Mouse (Mus musculus): ENCODE results near the gene Tanc1. TPM values are rescaled to one million over a fixed set of nuclear protein-coding genes. Genes with fewer than 3 reads are reported as not detected.
A peak's percentile ranks its signal among the peaks of the same experiment; 100 is the strongest.

The Tanc1 gene
- polyA plus RNA-seq, 1 experiment from 2014 or later: 14.4 TPM

DNA sequence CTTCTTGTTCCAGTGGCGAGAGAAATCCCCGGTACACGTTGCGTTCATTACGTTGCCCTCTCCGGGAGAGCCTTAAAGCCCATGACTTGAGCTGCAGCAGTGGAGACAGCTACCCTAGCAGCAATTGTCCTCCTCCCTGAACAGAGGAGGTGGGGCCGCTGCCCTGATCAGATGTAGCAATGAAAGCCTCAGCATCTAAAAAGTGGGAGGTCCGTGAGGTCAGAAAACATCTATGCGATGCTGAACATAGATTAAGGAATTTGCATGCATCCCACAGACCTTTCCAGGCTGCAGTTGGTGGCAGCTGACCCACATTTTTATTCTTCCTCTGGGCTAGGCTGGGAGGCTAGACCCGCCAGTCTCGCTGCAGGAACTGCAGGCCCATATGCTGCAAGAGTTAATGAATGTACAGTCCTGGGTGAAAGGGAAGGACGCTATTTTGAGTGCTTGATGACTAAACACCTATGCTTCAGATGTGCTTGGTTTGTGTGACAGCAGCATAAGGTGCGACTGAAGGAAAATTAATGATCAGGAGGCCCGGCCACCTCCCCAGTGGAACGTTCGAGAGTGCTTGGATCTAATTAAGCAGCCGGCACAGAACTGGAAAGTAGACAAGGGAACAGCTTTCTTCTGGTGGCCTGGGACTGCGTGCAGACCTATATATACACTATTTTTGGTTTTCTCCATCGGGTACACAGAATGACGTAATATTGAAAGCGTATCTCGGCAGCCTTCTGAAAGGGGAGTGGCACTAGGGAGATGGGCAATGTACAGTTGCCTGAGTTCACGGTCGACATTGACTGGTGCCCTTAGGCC, 107.0 kb downstream of the Tanc1 start:
- H3K4me3 ChIP-seq (ENCODE audit: low read depth, low read length): no peak overlapping the region
- no peaks in the 10 kb centered on the region for H3K9me3 ChIP-seq (ENCODE audit: control insufficient read depth, low read length)
- 65% methylated on average over 24 of the region's 24 CpGs for WGBS
- H3K27ac ChIP-seq (ENCODE audit: low read depth, low read length): no peak overlapping the region
- H3K4me2 ChIP-seq (ENCODE audit: low read depth): no peak overlapping the region
- H3K4me1 ChIP-seq (ENCODE audit: control insufficient read depth, insufficient read depth, low read length): peaks cover 12% of the 10 kb centered on the region
- no peak overlapping the region for H3K9ac ChIP-seq (ENCODE audit: low read length)
- peak; percentile 6; the same call in 1 of the 2 replicates for ATAC-seq (ENCODE audit: insufficient read depth, low FRiP score, low TSS enrichment)
- no peaks in the 10 kb centered on the region for H3K36me3 ChIP-seq (ENCODE audit: control insufficient read depth, insufficient read depth, low read length)
- DNase-seq (ENCODE audit: low spot score): no peak
- no peaks in the 10 kb centered on the region for H3K27me3 ChIP-seq (ENCODE audit: control insufficient read depth, insufficient read depth, low read length)

- 86% methylated on average over 4 of the region's 4 CpGs for WGBS
- Histone ChIP-seq H3K27ac (ENCODE audit: low read depth, low read length) (no peak overlapping the region), H3K9ac (ENCODE audit: low read length) (no peak overlapping the region), H3K9me3 (ENCODE audit: control insufficient read depth, low read length) (no peaks in the 10 kb centered on the region), H3K36me3 (ENCODE audit: control insufficient read depth, insufficient read depth, low read length) (no peaks in the 10 kb centered on the region), H3K4me3 (ENCODE audit: low read depth, low read length) (no peak overlapping the region), H3K4me1 (ENCODE audit: control insufficient read depth, insufficient read depth, low read length) (peaks cover 12% of the 10 kb centered on the region), H3K27me3 (ENCODE audit: control insufficient read depth, insufficient read depth, low read length) (no peaks in the 10 kb centered on the region), H3K4me2 (ENCODE audit: low read depth) (no peak overlapping the region)
- no peak for ATAC-seq (ENCODE audit: insufficient read depth, low FRiP score, low TSS enrichment)
- no peak for DNase-seq (ENCODE audit: low spot score)
Observed at GRCm38 (mm10) chr2:59719831-59720230, 108.0 kb downstream of the Tanc1 start.

- Histone ChIP-seq H3K4me1 (ENCODE audit: control insufficient read depth, insufficient read depth, low read length) (peaks cover 12% of the 10 kb centered on the region), H3K36me3 (ENCODE audit: control insufficient read depth, insufficient read depth, low read length) (no peaks in the 10 kb centered on the region; the same call in 1 of the 2 replicates), H3K9me3 (ENCODE audit: control insufficient read depth, low read length) (no peaks in the 10 kb centered on the region), H3K4me2 (ENCODE audit: low read depth) (no peak overlapping the region), H3K4me3 (ENCODE audit: low read depth, low read length) (no peak overlapping the region), H3K27me3 (ENCODE audit: control insufficient read depth, insufficient read depth, low read length) (no peaks in the 10 kb centered on the region), H3K9ac (ENCODE audit: low read length) (no peak overlapping the region), H3K27ac (ENCODE audit: low read depth, low read length) (no peak overlapping the region)
- ATAC-seq (ENCODE audit: insufficient read depth, low FRiP score, low TSS enrichment) (no peak), DNase-seq (ENCODE audit: low spot score) (no peak)
- WGBS: 48% methylated on average over 8 of the region's 8 CpGs
Observed at GRCm38 (mm10) chr2:59721119-59721518, 109.3 kb downstream of the Tanc1 start.

DNA sequence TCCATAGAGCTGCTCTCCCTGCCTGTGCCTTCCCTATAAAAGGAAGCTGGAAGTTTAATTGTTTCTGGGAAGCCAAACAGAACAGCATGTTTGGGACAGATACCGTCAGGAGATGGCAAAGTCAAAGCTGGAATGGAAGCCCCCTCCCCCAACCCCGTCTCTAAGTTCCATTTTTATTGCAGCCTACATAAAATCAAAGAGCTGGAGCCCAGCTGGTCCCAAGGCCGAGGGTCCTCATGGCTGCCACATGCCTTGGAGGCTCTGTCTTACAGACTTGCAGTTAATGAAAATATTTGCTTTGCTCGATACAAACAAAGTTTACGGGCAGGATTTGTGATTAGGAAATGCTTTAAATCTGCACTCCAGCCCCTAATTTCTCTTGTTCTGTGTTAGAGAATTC, 109.9 kb downstream of the Tanc1 start:
- no peak for DNase-seq (ENCODE audit: low spot score)
- no peaks in the 10 kb centered on the region for H3K27me3 ChIP-seq (ENCODE audit: control insufficient read depth, insufficient read depth, low read length)
- no peak overlapping the region for H3K9ac ChIP-seq (ENCODE audit: low read length)
- H3K36me3 ChIP-seq (ENCODE audit: control insufficient read depth, insufficient read depth, low read length): no peaks in the 10 kb centered on the region; the same call in 1 of the 2 replicates
- no peak overlapping the region for H3K4me2 ChIP-seq (ENCODE audit: low read depth)
- peaks cover 12% of the 10 kb centered on the region for H3K4me1 ChIP-seq (ENCODE audit: control insufficient read depth, insufficient read depth, low read length)
- no peak overlapping the region for H3K27ac ChIP-seq (ENCODE audit: low read depth, low read length)
- no peaks in the 10 kb centered on the region for H3K9me3 ChIP-seq (ENCODE audit: control insufficient read depth, low read length)
- WGBS: 39% methylated on average over 5 of the region's 5 CpGs
- no peak overlapping the region for H3K4me3 ChIP-seq (ENCODE audit: low read depth, low read length)
- no peak for ATAC-seq (ENCODE audit: insufficient read depth, low FRiP score, low TSS enrichment)

DNA sequence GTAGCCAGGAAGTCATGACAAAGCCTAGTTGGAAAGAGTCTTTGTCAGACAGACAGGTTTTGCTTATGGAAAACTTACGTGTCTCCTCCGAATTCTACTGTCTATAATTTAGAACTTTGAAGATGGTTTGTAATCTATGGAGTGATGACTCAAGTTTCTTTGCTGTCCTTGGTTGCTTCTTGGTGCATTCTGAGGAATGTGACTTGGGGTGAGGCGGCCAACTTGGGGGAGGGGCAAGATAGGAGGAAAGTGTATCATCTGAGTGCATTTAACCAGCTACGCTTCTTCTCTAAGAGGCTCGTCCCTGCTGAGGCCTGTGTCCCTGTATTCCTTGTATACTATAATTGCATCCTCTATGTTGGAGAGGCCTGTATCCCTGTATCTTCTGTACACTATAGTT, 111.5 kb downstream of the Tanc1 start:
- H3K4me1 ChIP-seq (ENCODE audit: control insufficient read depth, insufficient read depth, low read length): peaks cover 12% of the 10 kb centered on the region
- no peak overlapping the region for H3K9ac ChIP-seq (ENCODE audit: low read length)
- H3K36me3 ChIP-seq (ENCODE audit: control insufficient read depth, insufficient read depth, low read length): no peaks in the 10 kb centered on the region; the same call in 1 of the 2 replicates
- WGBS: 90% methylated on average over 5 of the region's 5 CpGs
- no peak overlapping the region for H3K4me3 ChIP-seq (ENCODE audit: low read depth, low read length)
- H3K27ac ChIP-seq (ENCODE audit: low read depth, low read length): no peak overlapping the region
- H3K4me2 ChIP-seq (ENCODE audit: low read depth): no peak overlapping the region
- no peak for ATAC-seq (ENCODE audit: insufficient read depth, low FRiP score, low TSS enrichment)
- no peaks in the 10 kb centered on the region for H3K27me3 ChIP-seq (ENCODE audit: control insufficient read depth, insufficient read depth, low read length)
- no peaks in the 10 kb centered on the region for H3K9me3 ChIP-seq (ENCODE audit: control insufficient read depth, low read length)
- no peak for DNase-seq (ENCODE audit: low spot score)

DNA sequence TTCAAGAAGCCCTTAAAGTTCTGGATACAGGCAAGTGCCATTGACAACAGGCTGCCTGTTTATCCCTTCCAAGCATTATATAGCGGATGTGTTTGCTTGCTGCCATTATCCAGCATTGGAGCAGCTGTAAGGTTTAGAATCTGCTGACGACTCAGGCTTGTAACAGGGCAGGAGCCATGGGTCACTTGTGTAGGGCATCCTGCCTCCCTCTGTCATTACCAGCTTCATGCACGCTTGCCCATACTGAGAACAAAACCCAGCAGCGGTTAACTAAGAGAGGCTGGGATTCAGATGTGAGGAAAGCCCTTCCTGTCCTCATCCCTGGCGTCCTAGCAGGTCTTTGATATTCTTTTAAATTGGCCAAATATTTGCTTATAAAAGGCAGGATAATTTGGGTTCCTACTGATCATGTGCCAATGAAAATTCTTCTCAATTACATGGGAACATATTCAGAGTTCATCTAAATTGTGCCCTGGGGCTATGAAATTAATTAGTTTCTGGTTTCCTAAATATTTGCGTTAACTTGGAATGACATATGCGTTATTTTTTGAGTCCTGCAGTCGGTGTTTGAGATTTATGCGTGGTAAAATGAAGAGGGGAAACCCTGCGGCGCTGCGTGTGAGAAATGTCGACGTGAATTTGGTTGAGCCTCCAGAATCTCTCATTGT, 113.8 kb downstream of the Tanc1 start:
- Histone ChIP-seq H3K36me3 (ENCODE audit: control insufficient read depth, insufficient read depth, low read length) (no peaks in the 10 kb centered on the region; the same call in 1 of the 2 replicates), H3K27me3 (ENCODE audit: control insufficient read depth, insufficient read depth, low read length) (no peaks in the 10 kb centered on the region), H3K4me2 (ENCODE audit: low read depth) (no peak overlapping the region), H3K27ac (ENCODE audit: low read depth, low read length) (no peak overlapping the region), H3K4me1 (ENCODE audit: control insufficient read depth, insufficient read depth, low read length) (peaks cover 6% of the 10 kb centered on the region; the same call in 1 of the 2 replicates), H3K4me3 (ENCODE audit: low read depth, low read length) (no peak overlapping the region), H3K9me3 (ENCODE audit: control insufficient read depth, low read length) (no peaks in the 10 kb centered on the region), H3K9ac (ENCODE audit: low read length) (no peak overlapping the region)
- DNase-seq (ENCODE audit: low spot score) (no peak), ATAC-seq (ENCODE audit: insufficient read depth, low FRiP score, low TSS enrichment) (no peak)
- WGBS: 81% methylated on average over 14 of the region's 14 CpGs

GRCm38 (mm10) chr2:59731831-59732230, 120.0 kb downstream of the Tanc1 start:
- H3K4me3 ChIP-seq (ENCODE audit: low read depth, low read length): no peak overlapping the region
- no peaks in the 10 kb centered on the region for H3K36me3 ChIP-seq (ENCODE audit: control insufficient read depth, insufficient read depth, low read length)
- no peak for ATAC-seq (ENCODE audit: insufficient read depth, low FRiP score, low TSS enrichment)
- 91% methylated on average over 3 of the region's 3 CpGs for WGBS
- no peaks in the 10 kb centered on the region for H3K27me3 ChIP-seq (ENCODE audit: control insufficient read depth, insufficient read depth, low read length)
- DNase-seq (ENCODE audit: low spot score): no peak
- no peaks in the 10 kb centered on the region for H3K9me3 ChIP-seq (ENCODE audit: control insufficient read depth, low read length)
- H3K27ac ChIP-seq (ENCODE audit: low read depth, low read length): no peak overlapping the region
- H3K9ac ChIP-seq (ENCODE audit: low read length): no peak overlapping the region
- H3K4me1 ChIP-seq (ENCODE audit: control insufficient read depth, insufficient read depth, low read length): no peaks in the 10 kb centered on the region
- no peak overlapping the region for H3K4me2 ChIP-seq (ENCODE audit: low read depth)

GRCm38 (mm10) chr2:59733410-59733809, 121.6 kb downstream of the Tanc1 start:
- H3K4me2 ChIP-seq (ENCODE audit: low read depth): no peak overlapping the region
- H3K27ac ChIP-seq (ENCODE audit: low read depth, low read length): no peak overlapping the region
- 78% methylated on average over 5 of the region's 5 CpGs for WGBS
- no peak overlapping the region for H3K9ac ChIP-seq (ENCODE audit: low read length)
- no peaks in the 10 kb centered on the region for H3K9me3 ChIP-seq (ENCODE audit: control insufficient read depth, low read length)
- H3K27me3 ChIP-seq (ENCODE audit: control insufficient read depth, insufficient read depth, low read length): no peaks in the 10 kb centered on the region
- no peak overlapping the region for H3K4me3 ChIP-seq (ENCODE audit: low read depth, low read length)
- DNase-seq (ENCODE audit: low spot score) (no peak), ATAC-seq (ENCODE audit: insufficient read depth, low FRiP score, low TSS enrichment) (no peak)
- no peaks in the 10 kb centered on the region for H3K4me1 ChIP-seq (ENCODE audit: control insufficient read depth, insufficient read depth, low read length)
- H3K36me3 ChIP-seq (ENCODE audit: control insufficient read depth, insufficient read depth, low read length): no peaks in the 10 kb centered on the region

Data from neural tube, embryonic 11.5 days (tissue).